Mouse (Mus musculus): ENCODE results near the gene Stoml1.
"Not testable (repeated sequence)": the region's sequence is repeated elsewhere in the genome, so short reads cannot be mapped to it uniquely, and the experiment has no call there.

The Stoml1 gene

DNA sequence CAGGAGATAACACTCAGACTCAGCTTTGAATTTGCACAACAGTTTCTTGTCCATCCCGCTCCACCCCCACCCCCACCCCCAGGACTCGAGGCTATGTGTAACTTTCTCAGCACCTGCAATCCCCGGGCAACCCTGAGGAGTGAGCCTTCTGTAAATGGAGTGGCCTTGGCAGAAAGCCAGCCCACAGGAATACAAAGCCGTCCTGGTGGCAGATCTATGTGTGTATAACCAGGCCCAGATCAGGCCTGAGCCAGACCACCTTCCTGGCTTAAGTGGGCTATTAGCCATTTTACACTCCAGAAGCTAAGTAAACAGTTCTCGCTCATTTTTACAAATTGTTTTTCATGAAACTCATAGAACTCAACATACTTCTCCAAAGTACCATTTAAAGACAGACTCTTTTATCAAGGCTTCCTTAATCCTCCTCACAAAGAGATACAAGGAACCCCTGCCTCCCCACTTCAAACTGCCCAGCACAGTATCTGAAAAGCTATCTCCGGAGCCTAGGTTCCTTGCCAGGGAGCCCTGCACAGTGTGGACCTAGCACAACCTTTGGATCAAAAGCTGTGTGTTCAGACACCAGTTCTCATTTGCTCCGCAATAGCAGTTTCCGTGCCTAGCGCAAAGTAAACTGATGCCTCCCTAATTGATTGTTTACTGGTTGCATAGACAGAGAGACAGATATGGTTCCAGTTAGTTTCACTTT is 11.0 kb upstream of the Stoml1 start:
- DNase-seq = peak; percentile 68

DNA sequence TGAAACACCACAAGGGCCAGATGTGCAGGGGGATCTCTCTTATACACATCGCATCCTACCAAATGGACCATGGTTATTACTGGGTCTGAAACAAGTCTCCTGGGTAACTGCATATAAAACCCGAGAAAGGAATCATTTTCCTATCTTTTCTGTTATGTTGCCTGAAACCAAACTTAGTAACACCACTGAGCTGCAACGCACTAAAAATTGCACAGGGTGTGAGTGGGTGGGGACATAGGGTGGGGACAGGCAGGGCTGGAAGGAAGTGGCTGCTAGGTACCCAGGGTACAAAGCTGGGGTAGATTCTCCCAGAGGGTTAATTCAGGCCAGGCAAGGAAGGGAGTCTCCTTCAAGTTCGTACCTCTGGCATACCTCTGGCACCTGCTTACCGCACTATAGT is 10.3 kb upstream of the Stoml1 start:
- DNase-seq = no peak

DNA sequence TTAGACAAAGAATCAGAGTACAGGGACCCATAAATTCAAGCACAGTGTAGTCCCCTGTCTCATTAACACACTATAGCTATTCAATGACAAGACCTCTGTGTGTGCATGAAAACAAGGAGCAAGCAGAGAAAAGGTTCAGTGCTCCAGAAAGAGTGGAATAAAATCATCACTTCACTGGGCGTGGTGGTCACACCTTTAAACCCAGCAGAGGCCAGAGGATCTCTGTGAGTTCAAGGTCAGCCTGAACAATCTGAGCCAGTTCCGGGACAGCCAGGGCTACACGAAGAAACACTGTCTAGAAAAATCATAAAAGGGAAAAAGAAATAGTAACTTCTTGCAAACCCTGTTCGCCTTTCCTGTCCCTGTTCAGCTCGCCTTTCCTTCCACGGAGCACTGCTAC is 9.3 kb upstream of the Stoml1 start:
- DNase-seq = no peak

DNA sequence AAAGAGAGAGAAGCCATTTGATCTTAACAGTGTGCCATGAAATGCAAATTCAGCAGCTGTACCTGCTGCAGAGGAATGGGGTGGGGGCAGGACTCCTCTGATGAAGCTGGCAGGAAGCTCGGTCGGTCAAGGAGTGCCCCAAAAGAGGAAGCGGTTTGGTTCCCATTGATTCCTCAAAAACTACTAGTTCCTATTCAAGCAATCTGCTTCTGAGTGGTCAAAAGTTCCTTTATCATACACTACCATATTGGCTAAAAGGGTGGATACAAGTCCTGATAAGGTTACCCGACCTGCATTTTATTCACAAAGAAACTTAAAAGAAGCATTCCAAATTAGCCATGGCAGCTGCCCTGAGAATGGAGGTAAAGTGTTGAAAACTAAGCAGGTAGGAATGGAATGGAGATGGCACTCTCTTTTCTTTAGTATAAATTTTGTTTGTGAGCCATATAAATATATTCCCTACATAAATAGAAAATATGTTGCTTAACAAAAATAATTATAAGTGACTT is 6.8 kb upstream of the Stoml1 start:
- no peak for DNase-seq

DNA sequence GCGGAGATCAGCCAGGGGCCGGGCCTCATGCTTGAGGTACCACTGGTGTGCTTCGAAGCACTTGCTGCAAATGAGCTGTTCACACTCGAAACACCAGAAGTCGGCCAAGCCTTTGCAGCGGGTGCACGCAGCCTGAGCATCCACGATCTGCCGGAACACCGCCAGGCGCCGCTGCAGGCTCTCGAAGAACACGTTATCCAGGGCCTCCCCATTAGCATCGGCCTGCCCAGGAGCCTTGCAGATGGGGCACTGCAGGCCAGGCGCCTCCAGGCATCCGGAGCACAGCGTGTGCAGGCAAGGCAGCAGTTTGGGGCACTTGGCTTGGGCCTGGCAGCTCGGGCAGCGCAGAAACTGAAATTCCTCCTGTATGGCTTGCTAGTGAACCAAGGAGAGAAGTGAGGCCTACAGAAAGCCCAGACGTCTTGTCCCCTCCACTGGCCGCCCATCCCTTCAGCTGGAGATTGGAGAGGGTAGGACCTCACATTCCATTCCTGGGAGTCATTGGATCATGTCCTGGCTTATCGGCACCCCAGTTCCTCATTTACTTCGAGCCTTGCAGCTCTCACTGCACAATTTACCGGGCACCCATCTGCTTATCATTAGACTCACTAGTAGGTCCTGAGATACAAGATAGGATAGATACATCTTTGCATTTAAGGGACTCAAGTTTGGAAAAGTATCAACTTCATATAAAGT is 5.8 kb upstream of the Stoml1 start:
- DNase-seq = peak; percentile 87

DNA sequence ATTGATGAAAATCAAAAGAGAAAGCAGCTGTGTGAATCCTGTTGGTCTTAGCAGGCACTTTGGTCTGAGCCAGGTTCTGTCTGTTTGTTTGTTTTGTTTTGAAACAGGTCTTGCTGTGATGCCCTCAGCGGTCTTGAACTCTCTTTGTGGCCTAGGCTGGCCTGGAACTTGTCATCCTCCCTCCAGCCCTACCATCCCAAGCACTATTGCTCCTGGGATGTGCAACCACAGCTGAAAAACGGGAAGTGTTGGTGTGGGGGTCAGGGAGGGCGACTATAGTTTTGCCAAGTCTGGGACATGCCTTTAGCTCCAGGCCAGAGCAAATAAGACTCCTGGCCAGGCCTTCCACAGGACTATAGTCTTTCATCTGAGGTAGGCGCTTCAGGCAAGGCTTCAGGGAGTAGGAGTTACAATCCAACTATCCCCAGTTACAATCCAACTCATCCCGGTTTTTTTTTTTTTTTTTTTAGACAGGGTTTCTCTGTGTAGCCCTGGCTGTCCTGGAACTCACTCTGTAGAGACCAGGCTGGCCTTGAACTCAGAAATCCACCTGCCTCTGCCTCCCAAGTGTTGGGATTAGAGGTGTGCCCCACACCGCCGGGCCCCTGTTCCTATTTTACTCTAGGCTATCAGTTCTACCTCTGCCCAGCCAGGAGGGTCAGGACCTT is 4.1 kb upstream of the Stoml1 start:
- DNase-seq = no peak

DNA sequence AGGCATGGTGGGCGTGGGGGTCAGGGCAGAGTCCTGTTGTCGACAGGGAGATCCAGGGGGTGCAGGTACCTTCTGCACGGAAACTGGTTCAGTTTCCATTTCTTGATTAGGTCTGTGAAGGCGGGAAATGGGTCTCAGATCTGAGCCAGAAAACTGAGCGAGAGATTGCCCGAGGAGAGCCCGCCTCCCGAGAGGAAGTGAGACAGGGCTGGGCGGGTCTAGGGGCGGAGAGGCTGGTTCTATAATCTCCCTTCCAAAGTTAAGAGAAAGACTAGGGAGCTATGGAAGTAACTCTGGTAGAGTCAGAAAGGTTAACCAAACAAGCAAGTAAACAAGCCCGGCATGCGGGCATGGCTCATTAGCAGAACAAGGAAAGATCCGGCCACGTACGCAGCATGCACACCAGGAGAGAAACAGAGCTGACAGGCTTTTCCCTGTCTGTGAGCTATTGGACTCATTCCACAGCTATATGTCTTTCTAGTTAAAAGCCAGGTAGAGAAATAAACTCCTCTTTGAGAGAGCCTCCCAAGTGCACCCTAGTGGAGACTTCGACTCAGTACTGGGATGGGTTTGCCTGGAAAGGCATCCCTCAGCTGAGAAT is 3.3 kb upstream of the Stoml1 start, which contains the start of gene Pml:
Pml (minus strand) TSS at position 195 of the 601 bp plus-strand sequence.
- peak; percentile 87 for DNase-seq

DNA sequence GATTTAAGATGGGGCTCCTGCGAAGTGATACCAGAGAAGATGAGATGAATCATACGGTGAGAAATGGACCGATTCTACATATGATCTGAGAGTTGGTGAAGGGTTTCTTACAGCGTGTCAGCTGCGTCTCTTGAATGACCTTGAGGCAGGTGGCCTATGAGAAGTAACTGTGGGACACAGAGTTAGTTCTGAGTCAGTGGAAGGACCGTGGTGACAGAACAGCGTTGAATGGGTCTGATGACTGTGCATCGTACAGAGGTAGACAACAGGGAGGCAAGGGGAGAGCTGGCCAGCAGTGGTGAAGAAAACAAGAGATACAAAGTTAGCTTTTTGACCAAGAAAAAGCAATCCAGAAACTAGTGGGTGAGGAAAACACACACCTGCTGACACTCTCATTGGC is 2.6 kb upstream of the Stoml1 start:
- no peak for DNase-seq

DNA sequence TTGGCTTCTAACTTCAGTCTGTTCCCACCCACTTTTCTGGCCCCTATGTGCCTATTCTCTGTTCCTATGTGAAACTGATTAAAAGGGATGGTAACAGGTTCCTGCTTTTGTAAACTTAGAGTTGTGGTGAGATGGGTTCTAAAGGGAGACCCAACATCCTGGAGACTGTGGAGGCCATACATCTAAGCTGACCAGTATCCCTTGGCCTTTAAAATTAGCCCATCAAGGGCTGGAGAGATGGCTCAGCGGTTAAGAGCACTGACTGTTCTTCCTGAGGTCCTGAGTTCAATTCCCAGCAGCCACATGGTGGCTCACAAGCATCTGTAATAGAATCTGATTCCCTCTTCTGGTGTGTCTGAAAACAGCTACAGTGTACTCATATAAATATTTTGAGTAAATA is 2.2 kb upstream of the Stoml1 start:
- not testable (repeated sequence) for DNase-seq

DNA sequence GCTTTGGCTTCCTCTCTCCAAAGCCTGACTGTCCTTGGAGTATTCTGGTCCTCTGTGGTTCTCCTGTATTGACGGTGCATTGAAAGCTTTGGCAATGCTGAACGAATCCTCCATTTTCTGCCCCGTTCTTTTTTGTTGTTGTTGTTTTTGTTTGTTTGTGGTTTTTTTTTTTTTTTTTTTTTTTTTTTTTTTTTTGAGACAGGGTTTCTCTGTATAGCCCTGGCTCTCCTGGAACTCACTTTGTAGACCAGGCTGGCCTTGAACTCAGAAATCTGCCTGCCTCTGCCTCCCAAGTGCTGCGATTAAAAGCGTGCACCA is 800 bp downstream of the Stoml1 start:
- DNase-seq = not testable (repeated sequence)

DNA sequence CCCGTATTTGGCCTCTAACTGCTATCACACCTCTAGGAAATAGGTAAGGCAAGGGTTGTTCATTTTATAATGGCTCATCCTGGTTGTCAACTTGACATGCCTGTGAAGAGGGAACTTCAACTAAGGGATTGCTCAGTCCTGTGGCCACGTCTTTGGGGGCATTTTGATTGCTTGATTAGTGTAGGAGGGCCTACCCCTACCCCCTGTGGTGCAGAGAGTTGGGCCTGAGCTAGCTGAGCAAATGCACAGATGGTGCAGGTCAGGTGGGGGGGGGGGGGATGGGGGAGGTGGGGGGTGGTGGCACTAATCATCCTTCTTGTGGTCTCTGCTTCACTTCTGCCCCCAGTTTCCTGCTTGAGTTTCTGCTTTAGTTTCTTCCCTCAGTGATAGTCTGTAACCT is 2.1 kb downstream of the Stoml1 start:
- no peak for DNase-seq

DNA sequence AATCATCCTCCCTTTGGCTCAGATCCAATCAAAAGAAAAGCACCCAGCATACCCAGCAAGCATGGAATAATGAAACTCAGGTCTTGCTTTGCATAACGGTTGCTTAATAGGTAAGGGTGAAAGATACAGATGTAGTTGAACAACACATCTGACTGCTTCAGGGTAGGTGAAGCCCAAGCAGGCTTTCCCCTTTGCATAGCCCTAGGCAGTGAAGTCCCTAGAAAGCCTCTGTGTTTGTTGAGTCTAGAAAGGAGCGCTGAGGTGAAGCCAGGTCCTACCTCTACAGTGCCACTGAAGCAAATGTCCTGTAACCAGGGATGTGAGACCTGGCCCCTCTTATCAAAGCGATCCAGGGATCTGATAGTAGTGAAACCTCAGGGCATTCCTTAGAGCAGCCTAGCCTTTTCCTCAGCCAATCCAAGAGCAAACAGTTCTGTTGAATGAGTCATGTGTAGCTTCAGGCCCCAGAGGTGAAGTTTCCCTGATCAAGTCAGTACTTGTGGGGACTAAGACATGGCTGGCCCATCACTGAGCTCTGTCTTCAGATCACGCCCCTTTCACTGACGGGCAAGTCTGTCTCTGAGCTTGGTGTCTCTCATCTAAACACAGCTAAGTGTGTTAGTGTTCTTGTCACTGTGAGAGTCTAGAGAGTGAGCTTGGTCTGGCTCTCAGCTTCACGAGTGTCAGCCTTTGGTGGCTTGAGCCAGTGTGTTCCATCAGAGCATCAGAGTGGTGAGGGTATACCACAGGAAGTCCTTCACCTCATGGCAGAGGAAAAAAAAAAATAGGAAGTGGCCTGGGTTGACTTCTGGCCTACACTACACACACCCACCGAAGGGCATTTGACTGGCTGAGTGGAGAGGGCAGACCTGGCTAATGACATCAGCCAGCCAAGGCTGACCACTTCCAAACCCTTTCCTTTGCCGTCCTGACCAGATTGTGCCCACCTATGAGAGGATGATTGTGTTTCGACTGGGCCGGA is 3.0 kb downstream of the Stoml1 start:
- DNase-seq = no peak

DNA sequence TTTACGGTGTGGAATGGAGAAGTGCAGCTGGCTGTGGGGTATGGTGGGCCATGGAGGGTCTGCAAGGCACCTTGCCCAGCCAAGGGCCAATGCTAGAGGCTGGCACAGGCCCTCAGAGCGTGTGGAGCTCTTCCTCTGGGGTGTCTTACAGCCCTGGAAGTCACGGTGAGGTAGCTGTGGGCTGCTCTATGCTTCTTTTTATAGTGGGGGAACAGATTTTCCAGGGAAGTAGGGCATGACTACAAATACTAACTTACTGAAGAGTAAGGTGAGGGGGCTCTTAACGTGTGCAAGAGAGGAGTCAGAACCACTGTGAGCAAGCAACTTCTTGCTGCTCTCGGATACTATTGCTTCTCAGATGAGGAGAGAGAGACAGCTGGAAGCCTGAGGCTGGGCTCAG is 9.5 kb downstream of the Stoml1 start:
- no peak for DNase-seq

DNA sequence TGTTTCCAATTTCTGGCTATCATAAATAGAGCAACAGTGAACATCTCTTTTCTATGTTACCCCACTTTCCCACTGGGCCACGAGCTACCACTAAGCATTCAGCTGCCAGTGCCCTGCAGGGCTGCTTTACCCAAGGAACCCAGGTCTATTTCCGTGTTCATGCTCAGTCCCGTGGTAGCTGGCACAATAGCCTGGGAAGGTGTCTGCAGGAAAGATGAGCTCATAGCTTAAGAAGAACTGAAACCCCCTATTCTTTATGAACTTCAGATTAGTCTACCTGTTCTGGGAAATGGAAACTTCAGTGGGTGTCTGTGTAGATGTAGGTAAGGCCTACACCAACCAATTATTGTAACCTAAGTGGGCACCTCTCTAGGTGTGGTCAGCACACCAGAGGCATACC is 12.4 kb downstream of the Stoml1 start:
- DNase-seq = no peak

DNA sequence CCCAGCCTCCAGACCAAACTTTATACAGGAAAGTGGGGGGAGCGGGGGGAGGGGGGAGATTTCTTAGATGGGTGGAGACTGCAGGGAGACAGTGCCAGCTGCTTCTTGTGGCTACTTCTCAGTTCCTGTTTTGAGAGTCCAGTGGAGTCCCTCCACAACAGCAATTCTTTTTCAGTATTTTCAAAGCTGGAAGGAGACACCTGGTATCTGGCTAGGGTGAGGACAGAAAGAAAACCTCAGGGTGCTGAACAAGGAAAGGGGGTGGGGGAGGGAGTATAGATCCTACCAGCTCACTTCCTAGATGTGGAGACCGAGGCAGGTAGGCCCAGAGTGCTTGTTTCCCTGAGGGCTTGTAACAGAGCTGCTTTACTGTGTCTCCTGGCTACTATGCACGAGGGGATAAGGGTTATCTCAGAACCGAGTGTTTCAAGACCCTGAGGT is 13.6 kb downstream of the Stoml1 start:
- DNase-seq = no peak

DNA sequence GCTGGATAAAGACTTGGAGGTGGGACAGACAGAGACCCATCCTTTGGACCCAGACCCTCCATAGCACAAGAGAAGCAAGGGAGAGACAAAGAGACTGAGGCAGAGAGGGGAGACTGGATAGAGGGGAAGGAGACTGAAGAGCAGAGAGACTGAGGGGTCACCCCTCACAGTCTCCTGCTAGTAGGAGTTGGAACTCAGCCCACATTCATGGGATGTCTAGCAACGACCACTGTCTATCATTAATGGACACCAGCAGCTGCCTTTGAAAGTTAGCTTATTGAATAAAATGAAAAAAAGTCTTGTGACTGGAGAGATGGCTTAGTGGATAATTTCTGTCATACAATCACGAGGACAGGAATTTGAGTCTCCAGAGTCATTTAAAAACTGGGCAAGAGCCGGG is 14.1 kb downstream of the Stoml1 start:
- no peak for DNase-seq

DNA sequence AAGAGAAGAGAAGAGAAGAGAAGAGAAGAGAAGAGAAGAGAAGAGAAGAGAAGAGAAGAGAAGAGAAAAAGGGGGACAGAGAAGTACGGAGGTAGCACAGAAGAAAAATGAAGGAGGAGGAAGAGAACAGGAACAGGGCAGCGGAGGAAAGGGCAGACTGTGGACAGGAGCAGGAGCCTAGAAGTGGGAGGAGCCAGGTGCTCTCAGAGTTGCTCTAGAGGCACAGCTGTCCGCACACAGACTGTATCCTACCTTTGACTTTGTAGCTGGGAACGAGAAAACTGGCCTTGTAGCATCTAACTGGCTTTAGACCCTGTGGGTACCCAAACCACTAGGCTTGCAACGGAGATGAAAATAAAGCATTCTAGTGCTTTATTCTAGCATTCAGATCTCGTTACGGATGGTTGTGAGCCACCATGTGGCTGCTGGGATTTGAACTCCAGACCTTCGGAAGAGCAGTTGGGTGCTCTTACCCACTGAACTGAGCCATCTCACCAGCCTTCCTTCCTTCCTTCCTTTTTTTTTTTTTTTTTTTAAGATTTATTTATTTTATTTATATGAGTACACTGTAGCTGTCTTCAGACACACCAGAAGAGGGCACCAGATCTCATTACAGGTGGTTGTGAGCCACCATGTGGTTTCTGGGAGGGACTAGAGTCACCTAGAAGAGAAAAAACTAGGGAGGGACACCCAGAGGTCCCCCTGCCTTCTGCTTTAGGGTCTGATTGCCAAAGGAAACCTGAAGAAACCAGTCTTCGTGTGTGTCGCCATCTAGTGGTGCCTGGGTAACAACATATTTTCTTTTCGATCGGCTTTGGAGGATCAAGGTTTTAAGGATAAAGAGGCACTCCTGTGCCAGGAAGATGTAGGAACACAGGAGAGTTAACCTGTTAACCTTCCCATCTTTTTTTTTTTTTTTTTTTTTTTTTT is 15.7 kb downstream of the Stoml1 start:
- DNase-seq = peak; percentile 76

DNA sequence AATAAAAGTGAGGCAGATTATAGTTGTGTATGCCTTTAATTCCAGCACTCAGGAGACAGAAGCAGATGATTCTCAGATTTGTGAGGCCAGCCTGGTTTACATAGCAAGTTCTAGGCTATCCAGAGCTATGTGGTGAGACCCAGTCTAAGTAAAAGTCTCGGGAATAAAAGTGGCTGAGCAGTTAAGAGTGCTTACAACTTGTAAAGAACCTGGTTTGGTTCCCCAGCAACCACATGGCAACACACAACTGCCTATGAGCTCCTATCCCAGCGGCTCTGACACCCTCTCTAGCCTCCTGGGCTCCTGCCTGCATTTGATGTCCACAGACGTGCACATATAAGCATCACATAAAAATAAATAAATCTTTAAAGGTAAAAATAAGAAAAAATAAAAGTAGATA is 17.1 kb downstream of the Stoml1 start:
- no peak for DNase-seq

DNA sequence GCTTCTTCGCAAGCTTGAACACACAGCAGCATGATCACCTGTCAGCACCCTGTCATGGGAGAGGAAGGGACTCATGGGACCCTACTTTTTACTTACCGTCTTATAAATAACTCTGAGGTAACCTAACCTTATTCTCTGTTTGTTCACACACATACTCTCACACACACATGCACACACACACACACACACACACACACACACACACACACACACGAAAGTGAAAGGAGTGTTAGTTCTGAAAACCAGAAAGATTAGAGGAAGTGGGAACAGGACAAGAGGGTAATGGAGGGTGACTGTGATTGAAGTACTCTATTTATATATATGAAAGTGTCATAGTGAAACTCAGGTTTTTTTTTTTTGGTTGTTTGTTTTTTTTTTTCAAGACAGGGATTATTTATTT is 18.1 kb downstream of the Stoml1 start:
- DNase-seq = no peak

DNA sequence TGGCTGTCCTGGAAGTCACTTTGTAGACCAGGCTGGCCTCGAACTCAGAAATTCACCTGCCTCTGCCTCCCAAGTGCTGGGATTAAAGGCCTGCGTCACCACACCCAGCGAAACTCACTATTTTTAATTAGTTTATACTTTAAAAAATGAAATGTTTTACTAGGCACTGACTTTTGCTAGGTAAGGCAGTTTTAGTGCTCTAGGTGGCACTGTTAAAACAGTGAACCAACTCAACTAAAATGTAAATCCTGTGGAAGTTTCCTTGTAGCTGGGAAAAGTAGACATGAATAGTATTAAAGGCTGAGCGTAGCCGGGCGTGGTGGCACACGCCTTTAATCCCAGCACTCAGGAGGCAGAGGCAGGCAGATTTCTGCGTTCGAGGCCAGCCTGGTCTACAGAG is 18.6 kb downstream of the Stoml1 start:
- DNase-seq = not testable (repeated sequence)

DNA sequence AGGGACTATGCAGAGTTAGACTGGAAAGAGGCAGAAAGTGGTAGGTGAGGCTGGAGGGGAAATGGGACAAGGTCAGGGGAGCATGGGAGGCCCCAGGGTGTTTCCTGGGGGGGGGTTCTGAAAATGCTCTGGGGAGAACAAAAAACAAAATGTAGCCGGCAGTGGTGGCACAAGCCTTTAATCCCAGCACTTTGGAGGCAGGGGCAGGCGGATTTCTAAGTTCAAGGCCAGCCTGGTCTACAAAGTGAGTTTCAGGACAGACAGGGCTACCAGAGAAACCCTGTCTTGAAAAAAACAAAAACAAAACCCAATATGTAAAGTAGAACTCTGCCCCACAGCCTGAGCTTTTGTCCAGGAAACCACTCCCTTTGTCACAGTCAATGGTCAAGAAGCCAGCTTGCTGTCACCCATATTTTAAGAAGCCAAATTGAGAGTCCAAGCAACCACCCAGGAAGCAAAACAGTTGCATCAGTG is 19.1 kb downstream of the Stoml1 start:
- DNase-seq = no peak
